Mouse (Mus musculus) mouse trophoblast stem cell (cell line): ENCODE results near the gene Catsper2.

ENCODE experiments used
- in situ Hi-C, 2 experiments: fragments of 300-500 bp; cut with MseI, MboI; formaldehyde crosslinking; loops; 2 replicates in 1 of 2; 3 replicates in 1 of 2; pipeline ENCODE4 v1.15.1; 2025

Catsper2 gene

GRCm38 (mm10) chr2:121413387-121414042, at the start of gene Catsper2, which contains the start of gene Pdia3:
Gene Catsper2, minus strand, starts transcription at chr2:121413792.
Gene Pdia3, plus strand, starts transcription at chr2:121413775.
- in situ Hi-C loops: no loop called here

GRCm38 (mm10) chr2:121460071-121460470, 46.5 kb upstream of the Catsper2 start:
- in situ Hi-C loops: no loop called here

GRCm38 (mm10) chr2:121456692-121457642, 43.4 kb upstream of the Catsper2 start, which contains the start of gene Serinc4:
Gene Serinc4, minus strand, starts transcription at chr2:121456781.
- in situ Hi-C loops: no loop called here

GRCm38 (mm10) chr2:121455534-121455933, 41.9 kb upstream of the Catsper2 start:
- in situ Hi-C loops: no loop called here

- in situ Hi-C loops: no loop called here
Observed at GRCm38 (mm10) chr2:121453917-121454316, 40.3 kb upstream of the Catsper2 start.

- in situ Hi-C loops: no loop called here
Observed at GRCm38 (mm10) chr2:121452990-121453389, 39.4 kb upstream of the Catsper2 start, which contains the start of gene Hypk. Gene Hypk, plus strand, starts transcription at chr2:121453290.

- in situ Hi-C loops: no loop called here
Observed at GRCm38 (mm10) chr2:121452361-121452760, 38.8 kb upstream of the Catsper2 start.

- in situ Hi-C loops: no loop called here
Observed at GRCm38 (mm10) chr2:121450093-121450492, 36.5 kb upstream of the Catsper2 start.

- in situ Hi-C loops: no loop called here
Observed at GRCm38 (mm10) chr2:121449545-121450011, 36.0 kb upstream of the Catsper2 start.

GRCm38 (mm10) chr2:121448739-121449535, 35.3 kb upstream of the Catsper2 start, which contains the start of gene Serf2:
Gene Serf2, plus strand, starts transcription at chr2:121449195.
- in situ Hi-C loops: no loop called here

- in situ Hi-C loops: no loop called here
Observed at GRCm38 (mm10) chr2:121448136-121448535, 34.5 kb upstream of the Catsper2 start.

- in situ Hi-C loops: no loop called here
Observed at GRCm38 (mm10) chr2:121447006-121447405, 33.4 kb upstream of the Catsper2 start.

GRCm38 (mm10) chr2:121446506-121446905, 32.9 kb upstream of the Catsper2 start:
- in situ Hi-C loops: no loop called here

GRCm38 (mm10) chr2:121445117-121445516, 31.5 kb upstream of the Catsper2 start:
- in situ Hi-C loops: no loop called here

GRCm38 (mm10) chr2:121444178-121444577, 30.6 kb upstream of the Catsper2 start, which contains the start of gene Ell3:
Gene Ell3, minus strand, starts transcription at chr2:121444278.
- in situ Hi-C loops: no loop called here

GRCm38 (mm10) chr2:121443068-121443349, 29.4 kb upstream of the Catsper2 start:
- in situ Hi-C loops: no loop called here

- in situ Hi-C loops: no loop called here
Observed at GRCm38 (mm10) chr2:121442259-121443067, 28.9 kb upstream of the Catsper2 start.

GRCm38 (mm10) chr2:121441800-121442199, 28.2 kb upstream of the Catsper2 start:
- in situ Hi-C loops: no loop called here

GRCm38 (mm10) chr2:121440834-121441605, 27.4 kb upstream of the Catsper2 start:
- in situ Hi-C loops: no loop called here

- in situ Hi-C loops: no loop called here
Observed at GRCm38 (mm10) chr2:121439746-121440145, 26.2 kb upstream of the Catsper2 start.
